Mouse (Mus musculus) hindbrain, embryonic 14.5 days (tissue): Measurements from ENCODE around the gene Sqstm1. TPM values are rescaled to one million over a fixed set of nuclear protein-coding genes. Genes with fewer than 3 reads are reported as not detected.

Experiments used
- ATAC-seq: fragments of 200-750 bp; cut with Nextera tagmentation; 2 replicates; pipeline ENCODE4 v1.8.0; 2017; ENCODE audit warnings: moderate number of reproducible peaks, mild to moderate bottlenecking, moderate TSS enrichment, moderate library complexity; ENCODE audit not compliant: low FRiP score
- DNase-seq: peaks from one replicate; pipeline ENCODE4 v3.0.0-alpha.2; 2015; ENCODE audit warnings: low spot score
- H3K27ac ChIP-seq: fragments of 300-500 bp; sonication (generic); 2 replicates; pipeline ENCODE4 v1.5.1; 2014; ENCODE audit warnings: mild to moderate bottlenecking, moderate library complexity
- H3K27me3 ChIP-seq: fragments of 300-500 bp; sonication (generic); 2 replicates; pipeline ENCODE4 v1.6.1; 2014; ENCODE audit warnings: mild to moderate bottlenecking, low read length, mixed read lengths; ENCODE audit not compliant: control insufficient read depth, insufficient read depth
- H3K36me3 ChIP-seq: fragments of 300-500 bp; sonication (generic); replicated peaks from 2 replicates; pipeline ENCODE4 v1.6.1; 2014; ENCODE audit not compliant: control insufficient read depth, insufficient read depth
- H3K4me1 ChIP-seq: fragments of 300-500 bp; sonication (generic); replicated peaks from 2 replicates; pipeline ENCODE4 v1.6.1; 2014; ENCODE audit warnings: antibody characterized with exemption, low read length, mixed read lengths; ENCODE audit not compliant: control insufficient read depth, insufficient read depth
- H3K4me2 ChIP-seq: fragments of 300-500 bp; sonication (generic); replicated peaks from 2 replicates; pipeline ENCODE4 v1.6.1; 2014; ENCODE audit warnings: mild to moderate bottlenecking, moderate library complexity
- H3K4me3 ChIP-seq: fragments of 300-500 bp; sonication (generic); replicated peaks from 2 replicates; pipeline ENCODE4 v1.5.1; 2014; ENCODE audit warnings: mild to moderate bottlenecking, low read length
- H3K9ac ChIP-seq: fragments of 300-500 bp; sonication (generic); 2 replicates; pipeline ENCODE4 v1.6.1; 2014
- H3K9me3 ChIP-seq: fragments of 300-500 bp; sonication (generic); 2 replicates; pipeline ENCODE4 v1.6.1; 2016; ENCODE audit warnings: low read length; ENCODE audit not compliant: control insufficient read depth
- WGBS: fragments of 180-500 bp; shearing (Covaris S2); extraction: QIAGEN DNeasy Blood & Tissue Kit; methylation state at CpG from one replicate; pipeline ENCODE4 v1.1.7; 2014; 5-methylcytosine and 5-hydroxymethylcytosine counted together
- microRNA-seq: library from miRNA; unstranded; fragments of <30 nt; microRNA quantifications from one replicate; pipeline ENCODE4, GENCODE M21; 2016
- polyA plus RNA-seq: library from polyadenylated mRNA; unstranded; fragments of >200 nt; fragmentation: Nextera tagmentation; extraction: Ambion mirVana; gene quantifications from 2 replicates; pipeline ENCODE4 v1.2.1, GENCODE M21; 2014

The Sqstm1 gene
- polyA plus RNA-seq, 1 experiment from 2014 or later, result 365 TPM

DNA sequence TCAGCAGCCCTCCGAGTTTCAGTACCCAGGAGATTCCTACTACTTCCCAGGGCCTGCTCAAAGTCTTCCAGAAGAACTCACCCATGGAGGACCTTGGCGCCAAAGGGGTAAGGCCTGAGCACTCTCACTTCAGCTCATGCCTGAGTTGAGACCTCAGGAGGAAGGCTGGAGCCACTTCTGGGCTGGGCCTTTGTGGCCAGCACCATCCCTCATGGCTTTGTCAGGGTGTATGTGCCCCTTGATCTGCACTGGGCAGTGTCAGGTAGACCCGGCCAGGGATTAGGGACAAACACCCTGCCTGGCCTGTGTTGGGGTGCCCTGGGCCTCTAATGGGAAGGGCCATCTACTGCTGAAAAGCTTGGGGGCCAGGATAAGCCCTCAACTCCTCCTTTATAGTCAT is 59.3 kb downstream of the Sqstm1 start:
- no peaks in the 10 kb centered on the region for H3K9me3 ChIP-seq
- peaks cover 99% of the 10 kb centered on the region for H3K36me3 ChIP-seq
- H3K4me2 ChIP-seq, result no peak overlapping the region
- H3K4me1 ChIP-seq, result no peaks in the 10 kb centered on the region
- no peak overlapping the region for H3K27ac ChIP-seq
- no peak for ATAC-seq
- no peak for DNase-seq
- no peak overlapping the region for H3K4me3 ChIP-seq
- no peak overlapping the region for H3K9ac ChIP-seq
- H3K27me3 ChIP-seq, result no peaks in the 10 kb centered on the region
- WGBS, result 83% methylated on average over 3 of the region's 3 CpGs

DNA sequence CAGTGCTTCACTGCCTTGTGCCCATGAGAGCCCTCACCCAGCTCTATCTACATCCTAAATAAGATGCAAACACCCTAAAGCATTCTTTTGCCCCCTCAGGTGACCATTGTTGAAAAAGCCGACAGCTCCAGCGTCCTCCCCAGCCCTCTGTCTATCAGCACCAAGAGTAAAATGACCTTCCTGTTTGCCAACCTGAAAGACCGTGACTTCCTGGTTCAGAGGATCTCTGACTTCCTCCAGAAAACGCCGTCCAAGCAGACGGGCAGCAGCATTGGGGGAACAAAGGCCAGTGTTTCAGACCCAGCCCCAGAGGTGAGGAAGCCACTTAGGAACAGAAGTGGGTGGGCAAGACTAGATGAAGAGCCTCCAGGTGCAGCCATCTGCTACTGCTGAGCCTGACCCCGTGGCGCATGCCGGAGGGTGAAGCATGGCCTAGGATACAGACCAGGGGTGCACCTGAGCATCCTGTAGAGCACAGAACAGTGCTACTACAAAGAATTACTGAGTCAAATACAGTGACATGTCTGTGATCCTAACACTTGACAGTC is 61.0 kb downstream of the Sqstm1 start:
- WGBS, result 91% methylated on average over 9 of the region's 9 CpGs
- H3K36me3 ChIP-seq, result peaks cover 99% of the 10 kb centered on the region
- no peaks in the 10 kb centered on the region for H3K4me1 ChIP-seq
- ATAC-seq (no peak), DNase-seq (no peak)
- H3K4me2 ChIP-seq, result no peak overlapping the region
- no peak overlapping the region for H3K9ac ChIP-seq
- H3K4me3 ChIP-seq, result no peak overlapping the region
- no peaks in the 10 kb centered on the region for H3K27me3 ChIP-seq
- H3K9me3 ChIP-seq, result no peaks in the 10 kb centered on the region
- no peak overlapping the region for H3K27ac ChIP-seq

Small RNA genes lying within 50 kb of the gene (microRNA-seq; reads per million reads assigned to microRNA genes)
- gene Mir6919, result 1.3 reads per million

Other genes with a start within 250 kb of the Sqstm1 start
- 72.0 and 78.1 TPM in 2 replicates for gene Rnf130, start 185.5 kb downstream of the Sqstm1 start, polyA plus RNA-seq
- gene Tbc1d9b, start 79.4 kb downstream of the Sqstm1 start, polyA plus RNA-seq, result 35.7 and 38.2 TPM in 2 replicates
- 34.4 and 37.7 TPM in 2 replicates for gene Mrnip, start 36.4 kb downstream of the Sqstm1 start, polyA plus RNA-seq
- 55.7 and 56.0 TPM in 2 replicates for gene Mgat4b, start 63 bp upstream of the Sqstm1 start, polyA plus RNA-seq
- gene Ltc4s, start 27.8 kb upstream of the Sqstm1 start, polyA plus RNA-seq, result 1.6 and 4.5 TPM in 2 replicates
- 4.4 and 4.6 TPM in 2 replicates for gene Maml1, start 81.5 kb upstream of the Sqstm1 start, polyA plus RNA-seq
- 239 and 252 TPM in 2 replicates for gene Canx, start 114.8 kb upstream of the Sqstm1 start, polyA plus RNA-seq
- gene Cby3, start 143.6 kb upstream of the Sqstm1 start, polyA plus RNA-seq, result 0.68 and 1.3 TPM in 2 replicates
- 429 and 439 TPM in 2 replicates for gene Hnrnph1, start 166.2 kb upstream of the Sqstm1 start, polyA plus RNA-seq
- 27.0 and 27.7 TPM in 2 replicates for gene Rufy1, start 220.3 kb upstream of the Sqstm1 start, polyA plus RNA-seq